Mouse (Mus musculus): ENCODE data around the gene Racgap1.

Racgap1 gene

DNA sequence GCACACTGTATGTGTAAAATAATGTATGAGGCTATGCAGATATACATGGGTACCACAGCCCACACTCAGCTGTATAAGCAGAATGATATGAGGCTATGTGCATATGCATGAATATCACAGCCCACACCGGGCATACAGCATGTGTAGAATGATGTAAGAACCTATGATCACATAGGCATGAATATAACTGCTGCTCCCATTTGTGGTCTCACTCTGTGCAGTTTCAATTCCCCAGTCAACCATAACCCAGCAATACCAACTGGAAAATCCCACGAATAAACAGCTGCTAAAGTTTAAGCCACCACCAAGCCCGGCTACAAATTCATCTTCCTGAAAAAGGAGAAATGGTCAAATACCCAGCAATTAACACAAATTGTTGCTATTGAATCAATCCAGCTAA, 32.9 kb downstream of the Racgap1 start:
- DNase-seq (ENCODE audit: low spot score), result no peak

- peak; percentile 52 for DNase-seq (ENCODE audit: low spot score)
These were observed 36.2 kb downstream of the Racgap1 start for GRCm38 (mm10) chr15:99615246-99615645.

DNA sequence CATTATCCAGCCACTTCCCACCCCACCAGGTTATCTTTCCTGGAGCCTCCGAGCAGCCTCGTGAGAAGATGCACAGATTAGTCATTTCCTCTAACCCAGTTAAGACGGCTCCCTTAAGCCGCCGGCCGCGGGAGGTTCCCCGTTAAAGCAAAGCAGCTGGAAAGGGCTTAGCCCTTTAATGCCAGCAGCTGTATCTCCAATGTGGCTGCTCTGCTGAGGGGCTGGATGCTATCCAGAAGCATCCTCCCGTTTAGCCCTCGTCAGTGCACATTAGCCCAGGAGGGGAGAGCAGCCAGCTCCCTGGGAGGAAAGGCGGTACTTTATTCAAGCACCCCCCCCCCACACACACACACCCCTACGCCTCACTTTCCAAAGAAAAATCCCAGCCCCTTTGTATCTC, 36.7 kb downstream of the Racgap1 start:
- DNase-seq (ENCODE audit: low spot score), result peak; percentile 11

- DNase-seq (ENCODE audit: low spot score), result no peak
These were observed 37.2 kb downstream of the Racgap1 start for GRCm38 (mm10) chr15:99614273-99614672.

DNA sequence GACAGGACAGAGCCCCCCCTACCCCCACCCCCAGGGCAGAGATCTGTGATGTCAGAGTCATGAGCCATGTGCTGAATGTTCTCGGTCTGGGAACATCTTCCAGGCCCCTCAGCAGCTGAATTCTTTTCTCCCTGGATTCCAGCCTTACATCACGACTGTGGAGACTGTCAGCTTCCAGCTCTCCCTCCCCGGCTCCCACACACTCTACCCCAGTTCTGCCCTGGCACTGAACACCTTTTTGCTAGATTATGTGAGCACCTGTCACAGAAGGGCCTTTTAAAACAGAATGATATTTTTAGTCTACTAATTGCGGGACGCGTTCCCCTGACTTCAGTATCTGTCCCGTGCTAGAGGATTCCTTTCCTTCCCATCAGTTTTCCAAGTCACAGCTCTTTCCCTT, 39.9 kb downstream of the Racgap1 start:
- no peak for DNase-seq (ENCODE audit: low spot score)

DNA sequence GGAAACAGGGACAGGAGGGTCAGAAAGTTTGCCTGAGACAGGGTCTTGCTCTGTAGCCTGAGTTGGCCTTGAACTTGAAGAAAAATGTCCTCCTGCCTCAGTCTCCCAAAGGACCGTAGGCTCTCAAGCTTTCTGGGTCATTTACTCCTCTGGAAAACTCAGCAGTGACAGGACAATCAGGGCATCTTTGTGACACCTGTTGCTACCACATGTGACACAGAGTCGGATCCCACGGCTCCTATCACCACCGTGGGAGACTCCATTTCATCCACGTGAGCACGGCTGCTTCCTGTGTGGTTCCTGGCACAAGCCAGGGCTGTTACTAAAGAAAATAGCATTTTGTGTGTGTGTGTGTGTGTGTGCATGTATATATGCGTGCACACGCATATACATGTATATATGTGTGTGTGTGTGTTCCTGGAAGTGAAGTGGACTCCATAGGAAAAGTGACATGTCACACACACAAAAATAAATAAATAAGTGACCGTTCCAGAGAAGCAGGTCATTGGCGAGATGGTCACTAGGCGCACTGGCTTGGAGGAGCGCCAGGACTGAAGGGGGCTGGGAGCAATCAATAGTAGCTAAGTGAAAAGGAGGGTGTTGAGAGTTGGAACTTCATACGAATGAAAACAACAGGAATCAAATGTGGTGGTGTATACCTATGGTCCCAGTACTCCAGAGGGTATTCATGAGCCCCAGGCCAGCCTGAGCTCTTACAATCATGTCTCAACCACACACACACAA, 42.9 kb downstream of the Racgap1 start:
- DNase-seq (ENCODE audit: low spot score), result no peak

- DNase-seq (ENCODE audit: low spot score), result no peak
These were observed 43.9 kb downstream of the Racgap1 start for GRCm38 (mm10) chr15:99607388-99608113.

- no peak for DNase-seq (ENCODE audit: low spot score)
These were observed 44.9 kb downstream of the Racgap1 start for GRCm38 (mm10) chr15:99606515-99606914.

DNA sequence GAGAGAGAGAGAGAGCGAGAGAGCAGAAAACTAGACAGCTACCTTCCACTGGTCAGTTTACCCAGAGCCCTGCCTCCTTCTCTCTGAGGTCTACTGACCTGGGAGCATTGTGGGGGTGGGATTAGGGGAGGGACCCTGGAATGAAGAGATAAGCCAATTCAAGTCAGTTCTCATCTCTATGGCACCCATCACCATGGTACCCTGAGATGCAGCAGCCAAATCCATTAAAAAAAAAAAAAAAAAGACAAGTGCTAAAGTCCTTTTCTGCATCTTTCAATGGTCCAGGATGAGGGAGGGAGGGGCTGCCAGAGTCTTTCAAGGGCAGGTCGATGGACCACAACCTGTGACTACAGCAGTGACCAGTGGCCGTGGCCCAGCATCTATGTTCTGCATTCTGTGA, 45.9 kb downstream of the Racgap1 start:
- no peak for DNase-seq (ENCODE audit: low spot score)

- DNase-seq (ENCODE audit: low spot score), result no peak
These were observed 48.2 kb downstream of the Racgap1 start for GRCm38 (mm10) chr15:99603216-99603615.

GRCm38 (mm10) chr15:99602206-99602820, 49.1 kb downstream of the Racgap1 start:
- DNase-seq (ENCODE audit: low spot score), result no peak

GRCm38 (mm10) chr15:99601823-99602120, 49.7 kb downstream of the Racgap1 start:
- DNase-seq (ENCODE audit: low spot score), result no peak

- no peak for DNase-seq (ENCODE audit: low spot score)
These were observed 50.3 kb downstream of the Racgap1 start, which contains the start of gene Aqp6 for GRCm38 (mm10) chr15:99600986-99601822. Gene Aqp6 (plus strand): TSS chr15:99601400.

DNA sequence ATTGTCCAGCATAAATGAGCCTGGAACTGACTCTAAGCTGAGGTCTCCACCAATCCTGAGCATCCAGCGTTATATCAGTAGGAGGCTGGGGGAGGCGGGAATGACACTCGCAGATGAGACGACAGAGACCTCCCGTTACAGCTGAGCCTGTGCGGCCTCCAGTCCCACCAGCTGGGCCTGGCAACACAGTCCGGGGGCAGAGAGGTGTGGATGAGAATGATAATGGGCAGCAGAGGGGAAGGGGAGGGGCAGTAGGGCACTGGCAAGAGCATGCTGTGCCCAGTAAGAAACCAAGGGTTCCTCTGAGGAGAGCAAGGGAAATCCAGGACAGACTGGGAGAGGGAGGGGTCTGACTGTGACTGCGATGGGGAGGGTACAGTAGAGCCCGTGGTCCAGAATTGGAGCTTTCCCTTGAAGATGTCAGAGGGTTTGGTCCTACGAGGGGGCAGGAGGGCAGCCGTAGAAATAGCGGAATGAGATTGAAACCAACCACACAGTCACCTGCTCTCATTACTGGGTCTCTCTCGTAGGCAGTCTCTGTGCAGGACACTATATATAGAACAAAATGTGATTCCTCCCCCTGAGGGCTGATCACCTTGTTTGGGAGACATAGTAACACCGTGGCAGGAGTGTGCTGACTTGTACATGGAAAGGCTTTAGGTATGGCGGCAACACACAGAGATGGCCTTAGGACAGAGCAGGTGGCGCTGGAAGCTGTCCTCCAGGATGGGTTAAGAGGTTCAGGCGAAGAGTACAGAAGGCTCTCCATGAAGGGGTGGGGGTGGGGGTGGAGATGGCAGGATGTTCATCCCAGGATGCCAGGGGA, 52.0 kb downstream of the Racgap1 start:
- DNase-seq (ENCODE audit: low spot score), result no peak

DNA sequence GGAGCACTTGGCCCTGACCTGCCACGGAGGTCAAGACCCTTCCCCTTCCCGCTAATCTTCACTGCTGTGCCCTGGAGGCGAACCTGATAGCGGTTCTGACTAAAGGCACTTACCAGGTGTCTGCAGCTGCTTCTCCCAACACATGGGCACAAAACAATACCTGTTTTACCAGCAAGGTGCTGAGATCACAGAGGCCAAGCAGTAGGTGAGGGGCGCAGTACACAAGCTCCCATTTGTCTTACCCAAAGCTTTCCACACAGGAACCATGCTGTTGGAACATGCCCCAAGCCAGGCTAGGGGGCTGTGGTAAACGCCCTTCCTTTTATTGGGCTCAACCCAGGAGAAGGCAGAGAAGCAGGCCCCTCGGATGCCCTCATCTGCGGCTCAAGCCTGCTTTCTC, 53.9 kb downstream of the Racgap1 start:
- DNase-seq (ENCODE audit: low spot score), result no peak

GRCm38 (mm10) chr15:99596841-99597240, 54.6 kb downstream of the Racgap1 start:
- DNase-seq (ENCODE audit: low spot score), result no peak

GRCm38 (mm10) chr15:99596056-99596687, 55.3 kb downstream of the Racgap1 start:
- peak; percentile 92 for DNase-seq (ENCODE audit: low spot score)

DNA sequence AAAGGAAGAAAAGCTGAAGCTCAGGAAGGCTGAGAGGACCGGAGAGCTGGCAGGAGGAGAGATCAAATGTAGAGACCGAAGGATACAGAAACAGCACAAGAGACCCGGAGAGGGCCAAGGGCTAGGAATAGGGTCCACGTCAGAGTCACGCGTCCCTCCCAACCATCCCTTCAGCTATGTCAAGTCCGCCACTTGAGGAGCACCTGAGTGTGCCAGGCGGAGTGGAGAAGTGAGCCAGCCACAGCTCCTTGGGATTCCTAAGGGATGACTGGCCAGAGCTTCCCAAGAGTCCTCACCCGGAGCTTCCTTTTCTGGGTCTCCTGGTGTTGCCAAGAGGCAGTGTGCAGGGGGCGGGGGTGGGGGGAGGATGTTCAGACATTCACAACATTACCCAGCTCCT, 56.5 kb downstream of the Racgap1 start:
- no peak for DNase-seq (ENCODE audit: low spot score)

- no peak for DNase-seq (ENCODE audit: low spot score)
These were observed 58.6 kb downstream of the Racgap1 start for GRCm38 (mm10) chr15:99592877-99593276.

DNA sequence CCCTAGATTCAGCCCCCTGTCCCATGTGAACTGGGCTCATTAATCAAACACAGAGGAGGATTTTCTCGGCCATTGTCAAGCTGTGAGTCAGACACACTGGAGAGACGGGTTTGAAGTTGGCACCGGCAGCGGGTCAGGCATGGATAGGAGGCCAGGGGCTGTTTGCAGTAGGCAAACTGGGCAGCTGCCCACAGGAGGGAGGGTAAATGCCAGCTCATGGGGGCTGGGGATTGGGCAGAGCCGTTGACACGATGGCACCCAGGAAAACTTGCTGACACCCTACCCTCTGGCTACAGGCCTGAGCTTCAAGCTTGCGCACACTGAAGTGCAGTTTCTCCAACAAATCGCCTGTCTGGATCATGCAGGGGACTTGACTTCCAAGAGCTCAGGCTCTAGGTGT, 59.3 kb downstream of the Racgap1 start:
- DNase-seq (ENCODE audit: low spot score), result peak; percentile 83

Measured in adipocyte (in vitro differentiated cells).